Mouse (Mus musculus): ENCODE data around the gene Tpp2. TPM values are rescaled to one million over a fixed set of nuclear protein-coding genes. Genes with fewer than 3 reads are reported as not detected.

The Tpp2 gene
- 26.1 TPM for polyA plus RNA-seq (2014; fragmentation: Illumina TruSeq; extraction: RNeasy Lipid Tissue Mini Kit (QIAGEN cat#74804); ENCODE audit: low read depth, low replicate concordance)

DNA sequence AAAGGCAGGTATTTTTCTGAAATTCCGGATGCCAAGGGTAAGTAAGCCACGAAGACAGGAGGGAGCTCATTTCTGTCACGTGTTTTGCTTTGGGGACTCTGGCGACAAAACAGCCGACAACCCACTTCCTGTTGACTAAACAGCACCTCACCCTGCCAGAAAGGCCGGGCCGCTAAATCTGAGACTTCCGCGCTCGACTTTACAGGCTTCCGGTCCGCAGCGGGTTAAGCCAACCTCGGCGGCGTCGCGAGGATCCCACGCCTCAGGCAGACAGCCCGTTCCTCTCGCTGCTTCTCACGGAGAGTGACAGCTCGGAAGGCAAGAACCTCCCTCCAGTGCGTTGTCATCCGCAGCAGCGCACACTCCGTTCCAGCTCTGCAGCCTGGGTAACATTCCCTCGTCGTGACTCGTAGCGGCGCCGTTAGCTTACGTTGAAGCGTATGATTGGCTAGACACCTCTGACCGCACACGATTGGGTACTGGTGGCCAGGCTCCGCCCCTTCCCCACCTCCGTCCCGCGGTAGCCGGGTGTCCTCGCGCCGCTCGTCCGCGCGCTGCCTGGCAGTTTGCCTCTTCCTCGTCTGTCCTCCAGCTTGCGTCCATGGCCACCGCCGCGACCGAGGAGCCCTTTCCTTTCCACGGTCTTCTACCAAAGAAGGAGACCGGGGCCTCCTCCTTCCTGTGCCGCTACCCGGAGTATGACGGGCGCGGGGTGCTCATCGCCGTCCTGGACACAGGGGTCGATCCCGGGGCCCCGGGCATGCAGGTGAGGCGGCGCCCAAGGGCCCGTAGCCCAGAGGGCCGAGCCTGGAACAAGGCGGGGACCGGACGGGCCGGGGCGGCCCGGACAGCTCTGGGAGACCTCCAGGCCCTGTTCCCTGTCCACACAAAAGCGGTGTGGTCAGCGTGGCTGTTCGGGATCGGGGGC is at the start of gene Tpp2:
Gene Tpp2, plus strand, starts transcription at position 160 of the 928 bp plus-strand sequence.

DNA sequence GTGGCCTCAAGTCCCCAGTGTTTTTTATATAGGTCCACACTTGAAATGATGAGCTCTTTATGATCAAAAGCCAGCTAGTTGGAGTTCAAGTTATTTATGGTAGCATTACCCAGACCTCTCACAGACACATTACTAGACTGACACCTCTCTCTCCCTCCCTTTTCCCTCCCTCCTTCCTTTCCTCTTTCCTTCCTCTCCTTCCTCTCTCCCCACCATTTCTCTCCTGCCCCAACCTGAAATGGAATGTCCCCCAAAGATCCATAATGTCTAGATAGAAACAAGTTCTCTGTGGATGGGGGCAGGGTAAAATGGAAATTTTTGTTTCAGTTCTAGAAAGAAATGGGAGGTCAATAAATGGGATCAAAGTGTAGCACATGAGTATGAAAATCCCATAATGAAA is 86.5 kb downstream of the Tpp2 start, which contains the start of gene Mettl21c:
Gene Mettl21c, minus strand, starts transcription at position 101 of the 400 bp plus-strand sequence.

Other genes with a start within 250 kb of the Tpp2 start
- 10.2 TPM for gene 1500015O10Rik, start 203.0 kb upstream of the Tpp2 start, polyA plus RNA-seq (2014; fragmentation: Illumina TruSeq; extraction: RNeasy Lipid Tissue Mini Kit (QIAGEN cat#74804); ENCODE audit: low read depth, low replicate concordance)
- 58.2 TPM for gene Uxs1, start 105.8 kb upstream of the Tpp2 start, polyA plus RNA-seq (2014; fragmentation: Illumina TruSeq; extraction: RNeasy Lipid Tissue Mini Kit (QIAGEN cat#74804); ENCODE audit: low read depth, low replicate concordance)
- not detected for gene Mettl21c, start 86.4 kb downstream of the Tpp2 start, polyA plus RNA-seq (2014; fragmentation: Illumina TruSeq; extraction: RNeasy Lipid Tissue Mini Kit (QIAGEN cat#74804); ENCODE audit: low read depth, low replicate concordance)
- 0.25 TPM for gene Gm8251, start 128.3 kb downstream of the Tpp2 start, polyA plus RNA-seq (2014; fragmentation: Illumina TruSeq; extraction: RNeasy Lipid Tissue Mini Kit (QIAGEN cat#74804); ENCODE audit: low read depth, low replicate concordance)
- 10.4 TPM for gene Tex30, start 168.8 kb downstream of the Tpp2 start, polyA plus RNA-seq (2014; fragmentation: Illumina TruSeq; extraction: RNeasy Lipid Tissue Mini Kit (QIAGEN cat#74804); ENCODE audit: low read depth, low replicate concordance)
- gene Kdelc1, start 185.2 kb downstream of the Tpp2 start, polyA plus RNA-seq (2014; fragmentation: Illumina TruSeq; extraction: RNeasy Lipid Tissue Mini Kit (QIAGEN cat#74804); ENCODE audit: low read depth, low replicate concordance) = 12.2 TPM
- gene Bivm, start 185.3 kb downstream of the Tpp2 start, polyA plus RNA-seq (2014; fragmentation: Illumina TruSeq; extraction: RNeasy Lipid Tissue Mini Kit (QIAGEN cat#74804); ENCODE audit: low read depth, low replicate concordance) = 17.1 TPM
- gene Ercc5, start 214.1 kb downstream of the Tpp2 start, polyA plus RNA-seq (2014; fragmentation: Illumina TruSeq; extraction: RNeasy Lipid Tissue Mini Kit (QIAGEN cat#74804); ENCODE audit: low read depth, low replicate concordance) = 14.4 TPM